Mouse (Mus musculus): ENCODE results near the gene Trmt1l. TPM values are rescaled to one million over a fixed set of nuclear protein-coding genes. Genes with fewer than 3 reads are reported as not detected.

The Trmt1l gene
- 35.3 TPM for total RNA-seq (2023)

DNA sequence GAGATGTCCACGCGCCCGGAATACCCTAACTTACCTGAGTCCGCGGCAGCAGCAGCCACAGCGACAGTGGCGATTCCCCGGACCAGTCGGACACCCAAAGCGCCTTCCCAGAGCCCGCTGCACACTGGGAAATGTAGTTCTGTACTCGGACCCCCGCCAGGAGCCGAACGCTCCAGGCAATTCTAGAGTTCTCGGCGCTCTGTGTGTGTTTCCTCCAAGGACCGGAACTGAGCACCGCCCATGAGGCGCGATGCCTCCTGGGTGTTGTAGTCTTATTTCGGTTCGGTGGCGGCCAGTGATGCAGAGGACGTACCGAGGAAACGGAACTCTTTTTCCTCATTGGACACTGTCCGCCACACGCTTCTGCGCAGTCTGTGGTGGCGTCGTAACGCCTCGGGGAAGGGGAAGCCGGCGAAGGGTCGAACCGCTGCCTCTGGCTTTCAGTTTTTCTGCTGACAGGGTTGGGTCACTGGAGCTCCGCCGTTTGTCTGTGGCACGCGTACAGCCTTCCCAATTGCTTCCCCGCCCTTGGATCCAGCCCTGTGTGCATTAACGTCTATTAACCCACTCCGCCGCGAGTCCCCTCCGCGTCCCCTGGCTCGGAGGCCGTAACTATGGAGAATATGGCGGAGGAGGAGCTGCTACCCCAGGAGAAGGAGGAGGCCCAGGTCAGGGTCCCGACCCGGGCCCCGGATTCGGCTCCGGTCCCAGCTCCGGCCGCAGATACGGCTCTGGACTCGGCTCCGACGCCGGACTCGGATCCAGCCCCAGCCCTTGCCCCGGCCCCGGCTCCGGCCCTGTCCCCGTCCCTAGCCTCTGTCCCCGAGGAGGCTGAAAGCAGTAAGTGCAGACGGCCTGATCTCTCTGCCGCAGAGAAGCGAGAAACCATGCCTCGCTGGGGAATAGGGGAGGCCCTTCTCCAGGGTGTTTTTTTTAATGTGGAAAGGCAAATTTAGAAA is at the start of gene Trmt1l, which contains the start of gene Swt1:
Gene Trmt1l (plus strand): TSS at position 280 of the 959 bp plus-strand sequence.
Gene Swt1 (minus strand): TSS at position 193 of the 959 bp plus-strand sequence.

DNA sequence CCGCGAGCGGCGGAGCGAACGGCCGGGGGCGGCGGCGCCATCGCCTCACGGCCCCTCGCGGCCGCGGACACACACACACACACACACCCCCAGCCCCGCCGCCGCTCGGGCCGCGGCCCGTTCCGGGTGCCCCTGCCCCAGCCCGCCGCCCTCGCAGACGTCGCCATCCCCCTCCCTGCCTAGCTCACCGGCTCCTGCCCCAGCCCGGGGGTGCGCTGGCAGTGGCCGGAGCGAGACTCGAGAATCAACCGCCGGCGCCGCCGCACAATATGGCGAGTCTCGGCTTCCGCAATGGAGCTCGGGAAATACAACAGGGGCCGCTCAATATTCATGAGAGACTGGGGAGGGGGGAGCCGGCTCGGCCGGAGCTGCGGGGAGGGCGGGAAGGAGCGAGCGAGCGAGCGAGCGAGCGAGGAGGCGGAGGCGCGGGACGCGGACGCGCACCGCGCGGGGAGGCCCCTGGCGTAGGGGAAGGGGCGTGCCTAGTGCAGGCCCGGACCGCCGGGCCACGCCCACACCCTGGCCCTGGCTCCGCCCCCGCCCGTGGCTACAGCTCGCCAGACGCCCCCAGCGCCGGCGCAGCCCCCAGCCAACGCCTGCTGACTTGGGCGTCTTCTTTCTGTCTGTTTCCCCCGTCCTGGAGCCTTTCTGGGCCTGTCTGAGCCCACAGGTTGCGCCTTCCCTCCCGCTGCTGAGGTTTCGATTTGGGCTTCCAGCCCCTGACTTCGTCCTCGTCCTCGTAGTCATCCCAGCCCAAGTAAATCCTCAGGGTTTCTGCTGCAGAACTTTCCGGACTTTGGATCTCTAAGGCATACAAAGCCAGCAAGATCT is 72.4 kb downstream of the Trmt1l start, which contains the start of gene Rnf2:
Gene Rnf2 (minus strand): TSS at position 425 of the 831 bp plus-strand sequence.

Other genes with a start within 250 kb of the Trmt1l start
- gene Gm47985, start 246.0 kb upstream of the Trmt1l start, total RNA-seq (2023), result not detected
- gene Gm8947, start 236.2 kb upstream of the Trmt1l start, total RNA-seq (2023), result 0.77 TPM
- not detected for gene Gm47995, start 230.1 kb upstream of the Trmt1l start, total RNA-seq (2023)
- gene 3110040M04Rik, start 224.4 kb upstream of the Trmt1l start, total RNA-seq (2023), result not detected
- not detected for gene Gm47996, start 218.4 kb upstream of the Trmt1l start, total RNA-seq (2023)
- 221 TPM for gene Ivns1abp, start 84.1 kb upstream of the Trmt1l start, total RNA-seq (2023)
- 43.6 TPM for gene Swt1, start 87 bp upstream of the Trmt1l start, total RNA-seq (2023)
- 65.5 TPM for gene Rnf2, start 72.4 kb downstream of the Trmt1l start, total RNA-seq (2023)
- gene Fam129a, start 142.6 kb downstream of the Trmt1l start, total RNA-seq (2023), result 6.2 TPM

Data from CD8-positive naive resting alpha-beta T cell, adult 57 days (primary cell).